Mouse (Mus musculus): ENCODE results near the gene Gprc5d.

Gene Gprc5d

DNA sequence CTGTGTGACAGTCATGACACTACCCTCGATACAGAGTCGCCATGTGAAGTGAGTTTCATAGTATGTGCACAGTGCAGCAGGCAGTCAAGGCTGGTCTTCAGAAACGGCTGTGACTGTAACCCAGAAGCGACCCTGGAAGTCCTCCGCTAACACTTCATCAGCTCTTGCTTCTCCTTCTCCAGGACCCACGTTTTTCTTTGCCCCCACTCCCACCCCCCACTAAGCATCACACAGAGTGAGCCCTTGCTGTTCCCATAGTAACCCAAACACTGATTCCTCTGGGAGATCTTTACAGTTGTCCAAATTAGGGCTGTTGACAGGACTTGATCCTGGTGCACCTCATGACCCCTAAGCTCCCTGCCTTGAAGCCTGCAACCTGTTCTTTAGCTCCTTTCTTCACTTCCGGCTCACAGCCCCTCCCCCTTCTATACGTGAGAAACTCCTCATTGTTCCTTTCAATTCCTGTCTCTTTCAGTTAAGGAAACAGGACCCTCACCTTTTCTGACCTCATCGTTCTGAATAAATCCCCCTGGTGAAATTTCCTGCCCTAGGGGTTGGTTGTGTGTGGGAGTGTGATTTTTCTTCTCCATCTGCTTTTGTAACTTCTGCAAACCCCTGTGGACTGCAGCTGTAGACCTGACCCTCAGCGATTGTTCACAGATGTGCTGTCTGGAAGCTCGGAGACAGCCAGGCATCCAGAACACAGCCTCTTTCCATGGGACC lies 18.5 kb upstream of the Gprc5d start:
- DNase-seq (ENCODE audit: low read depth, low spot score): no peak

DNA sequence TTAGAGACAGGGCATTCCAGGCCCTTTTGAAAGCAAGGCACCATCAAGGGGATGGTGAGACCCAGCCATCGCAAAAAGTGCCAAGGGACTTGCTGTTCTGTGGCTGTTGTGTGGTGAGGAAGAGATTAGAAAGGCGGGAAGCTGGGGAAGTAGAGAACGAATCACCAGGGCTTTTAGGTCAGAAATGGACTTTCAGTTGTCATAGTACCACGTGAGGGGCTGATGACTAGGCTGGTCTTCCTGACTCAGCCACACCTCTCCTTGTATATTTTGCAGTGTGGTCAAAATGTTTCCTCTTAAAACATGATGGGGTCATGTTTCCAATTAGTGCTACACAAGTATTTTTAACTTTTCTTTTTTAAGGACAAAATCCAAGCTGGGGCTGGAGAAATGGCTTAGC lies 17.7 kb upstream of the Gprc5d start:
- DNase-seq (ENCODE audit: low read depth, low spot score): no peak

DNA sequence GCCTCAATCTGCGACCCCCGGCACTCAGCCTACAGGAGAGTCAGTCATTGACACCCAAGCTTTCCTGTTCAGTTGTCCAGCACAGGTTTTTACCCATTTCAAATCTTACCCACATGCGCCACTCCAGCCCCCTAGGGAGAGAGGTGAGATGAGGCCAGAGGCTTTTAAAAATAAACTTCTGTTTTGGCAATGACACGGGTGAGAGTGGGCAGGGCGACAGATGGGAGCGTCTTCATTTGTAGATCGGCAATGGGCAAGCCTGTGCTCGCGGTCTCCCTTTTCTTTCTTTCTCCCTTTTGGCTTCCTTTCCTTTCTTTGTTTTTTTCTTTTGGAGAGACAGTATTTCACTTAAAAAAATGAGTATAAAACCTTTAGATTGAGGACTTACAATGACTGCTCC lies 15.4 kb upstream of the Gprc5d start:
- DNase-seq (ENCODE audit: low read depth, low spot score): no peak

DNA sequence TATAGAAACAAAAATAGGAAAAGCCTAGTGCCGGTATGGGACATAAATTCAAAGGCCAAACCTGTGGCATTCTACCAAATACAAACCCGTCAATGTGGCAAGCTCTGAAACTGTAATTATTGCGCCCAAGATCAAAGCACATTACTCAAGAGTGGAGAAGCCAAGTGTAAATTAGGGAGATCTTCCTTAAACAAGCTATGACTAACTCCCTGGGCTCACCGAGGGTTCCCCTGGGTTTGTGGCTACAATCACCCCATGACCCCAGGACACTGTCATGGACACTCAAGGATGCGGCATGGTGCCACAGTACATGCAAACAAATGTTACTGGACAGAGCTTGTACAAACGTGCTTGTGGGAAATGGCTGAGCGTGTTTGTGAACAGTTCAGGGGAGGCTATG lies 15.0 kb upstream of the Gprc5d start:
- no peak for DNase-seq (ENCODE audit: low read depth, low spot score)

DNA sequence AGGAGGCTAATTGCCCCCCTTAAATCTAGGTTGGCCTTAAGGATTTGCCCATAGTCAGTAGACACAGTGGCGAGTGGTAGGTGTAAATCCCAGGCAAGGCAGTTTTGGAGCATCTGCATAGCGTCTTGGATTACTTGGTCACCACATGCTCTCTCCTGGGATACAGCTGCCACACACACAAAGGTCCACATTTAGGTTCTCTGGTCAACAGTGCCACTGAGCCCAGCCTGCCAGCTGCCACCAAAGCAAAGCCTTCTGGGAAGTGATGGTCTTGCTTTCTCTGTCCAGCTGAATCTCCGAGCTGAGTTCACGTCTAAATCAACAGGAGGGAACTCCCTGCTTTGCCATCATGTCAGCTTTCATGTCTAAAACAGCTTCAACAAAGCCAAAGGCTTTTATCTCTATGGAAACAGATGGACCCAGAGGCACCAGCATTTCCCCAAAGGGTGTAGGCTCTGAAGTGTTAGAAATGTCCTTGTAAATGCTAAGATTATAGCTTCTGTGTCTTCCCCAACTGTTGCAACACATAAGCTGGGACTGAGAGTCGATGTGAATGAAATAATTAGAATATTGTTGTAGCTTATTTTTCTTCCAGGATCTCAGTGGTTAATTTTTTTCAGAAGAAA lies 6.8 kb upstream of the Gprc5d start:
- DNase-seq (ENCODE audit: low read depth, low spot score): no peak

DNA sequence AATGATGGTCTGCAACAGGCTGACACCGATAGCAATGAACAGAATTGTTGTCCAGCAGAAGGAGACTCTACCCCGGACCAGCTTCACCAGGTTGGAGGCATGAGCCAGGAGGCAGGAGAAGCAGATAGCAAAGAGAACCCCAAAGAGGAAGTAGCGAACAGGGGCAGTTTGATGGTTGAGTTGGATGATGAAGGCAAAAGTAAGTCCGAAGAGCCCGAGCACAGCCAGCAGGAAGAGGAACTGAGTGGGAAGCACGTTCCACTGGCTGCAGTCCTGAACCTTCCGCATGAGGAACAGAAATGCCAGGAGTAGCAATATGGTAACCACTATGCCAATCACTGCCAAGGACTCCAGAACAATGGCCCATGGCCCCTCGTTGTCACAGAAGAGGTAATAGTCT lies 1.6 kb downstream of the Gprc5d start:
- DNase-seq (ENCODE audit: low read depth, low spot score): no peak

DNA sequence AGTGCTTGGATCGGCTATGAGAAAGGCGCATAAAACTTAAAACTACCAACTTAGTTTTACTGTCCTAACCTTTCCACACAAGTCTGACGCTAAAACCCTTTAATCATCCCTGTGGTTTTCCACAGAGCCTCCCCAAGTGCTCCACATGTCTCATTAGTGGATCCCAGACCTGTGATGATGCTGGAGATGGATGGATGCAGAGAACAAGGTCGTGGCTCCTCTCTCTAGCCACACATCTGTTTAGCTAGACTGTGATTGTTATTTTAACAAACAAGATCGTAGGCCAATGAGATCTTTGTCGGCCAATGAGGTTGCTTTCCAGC lies 5.0 kb downstream of the Gprc5d start:
- no peak for DNase-seq (ENCODE audit: low read depth, low spot score)

DNA sequence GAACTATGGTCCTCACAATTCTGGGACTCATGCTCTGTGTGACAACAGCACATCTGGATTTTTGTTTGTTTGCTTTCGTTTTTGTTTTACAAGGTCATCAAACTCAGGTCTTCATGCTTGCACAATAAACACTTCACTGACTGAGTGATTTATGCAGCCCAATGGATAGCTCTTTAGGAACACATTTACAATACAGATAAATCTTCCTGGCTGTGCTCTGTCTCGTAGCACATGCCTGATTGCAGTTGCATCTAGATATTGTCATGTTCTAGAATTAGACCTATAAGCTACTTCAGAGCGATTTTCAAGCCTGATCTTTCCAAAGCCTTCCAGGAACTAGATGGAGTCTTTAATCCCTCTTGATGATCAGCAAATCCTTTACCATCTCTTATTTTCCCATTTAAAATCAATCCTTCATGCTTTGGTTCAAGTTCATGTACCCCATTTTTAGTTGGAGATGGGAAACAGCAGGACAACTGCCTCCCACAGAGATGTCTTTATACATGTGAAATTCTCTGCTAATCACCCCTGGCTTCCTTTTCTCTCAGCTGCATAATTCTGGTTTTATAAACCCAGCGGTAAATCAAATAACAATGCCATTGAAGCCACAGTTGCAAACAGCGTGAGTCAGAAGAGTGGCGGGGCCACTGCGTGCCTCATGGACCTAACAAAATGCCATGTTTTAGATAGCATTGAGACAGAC lies 5.5 kb downstream of the Gprc5d start:
- no peak for DNase-seq (ENCODE audit: low read depth, low spot score)

DNA sequence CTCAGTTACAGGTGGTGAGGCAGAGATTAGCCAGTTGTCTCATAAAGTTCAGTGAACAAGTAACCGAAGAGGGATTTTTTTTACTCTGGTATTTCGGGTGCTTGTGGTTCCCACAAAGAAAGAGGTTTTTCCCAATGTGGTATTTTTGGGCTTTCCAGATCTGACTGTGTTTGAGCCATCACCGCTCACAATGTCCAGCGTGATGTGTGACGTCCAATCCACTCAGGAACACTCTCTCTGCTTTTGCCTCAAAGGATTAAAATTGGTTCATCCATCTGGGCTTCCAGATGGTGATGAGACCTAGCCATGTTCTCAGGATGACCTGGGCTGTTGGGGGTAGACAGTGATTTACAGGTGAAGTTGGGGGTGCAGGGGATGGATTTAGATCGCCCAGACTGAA lies 11.1 kb downstream of the Gprc5d start:
- no peak for DNase-seq (ENCODE audit: low read depth, low spot score)

DNA sequence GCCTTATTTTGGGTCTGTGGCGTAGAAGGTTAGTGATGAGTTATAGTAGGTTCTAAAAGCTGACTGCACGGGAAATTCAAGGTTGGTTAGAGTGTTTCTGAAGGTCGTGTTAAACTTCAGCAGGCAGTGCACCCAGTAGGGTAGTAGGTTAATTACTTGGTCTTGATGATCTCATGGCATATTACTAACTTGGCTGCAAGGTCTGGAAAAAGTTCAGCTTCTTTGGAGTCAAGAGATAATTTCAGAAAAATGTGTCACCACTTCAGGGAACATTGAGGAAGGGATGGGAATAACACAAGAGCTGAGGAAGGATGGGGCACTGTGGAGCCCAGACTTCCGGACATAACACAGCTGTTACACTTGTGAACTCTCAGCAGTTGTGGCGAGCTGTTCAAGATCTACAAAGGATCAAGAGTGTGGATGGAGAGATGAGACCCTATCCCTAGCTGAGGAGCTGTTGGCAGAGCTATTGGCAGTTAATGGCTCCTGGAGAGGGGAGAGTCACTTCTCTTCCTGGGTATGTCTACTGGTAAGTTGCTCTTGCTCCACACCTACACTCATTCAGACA lies 15.3 kb downstream of the Gprc5d start:
- DNase-seq (ENCODE audit: low read depth, low spot score): no peak

DNA sequence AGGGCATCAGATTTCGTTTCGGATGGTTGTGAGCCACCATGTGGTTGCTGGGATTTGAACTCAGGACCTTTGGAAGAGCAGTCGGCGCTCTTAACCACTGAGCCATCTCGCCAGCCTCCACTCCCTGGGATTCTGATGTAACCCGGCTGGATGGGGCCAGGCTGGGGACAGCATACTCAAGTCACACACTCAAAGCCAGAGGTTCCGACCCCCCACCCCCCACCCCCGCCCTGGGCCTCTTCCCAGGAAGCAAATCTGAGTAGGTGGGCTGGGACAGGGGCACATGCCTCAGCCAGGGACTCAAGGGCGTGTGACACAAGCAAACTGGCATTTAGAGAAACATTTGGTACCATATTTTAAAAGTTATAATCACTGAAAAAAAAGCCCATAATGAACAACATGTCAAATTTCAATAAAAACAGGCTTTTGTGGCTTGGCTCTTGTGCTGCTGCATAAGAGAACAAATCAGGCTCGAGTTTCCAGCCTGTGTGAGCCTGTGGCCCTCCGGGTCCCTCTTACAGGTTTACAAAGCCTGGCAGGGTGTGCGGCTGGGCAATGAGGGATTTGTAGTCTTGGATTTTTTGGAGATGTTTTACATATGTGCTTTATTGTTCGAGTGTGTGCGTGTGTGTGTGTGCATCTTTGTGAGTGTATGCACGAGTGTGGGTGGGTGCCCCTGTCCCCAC lies 17.2 kb downstream of the Gprc5d start:
- DNase-seq (ENCODE audit: low read depth, low spot score): no peak

DNA sequence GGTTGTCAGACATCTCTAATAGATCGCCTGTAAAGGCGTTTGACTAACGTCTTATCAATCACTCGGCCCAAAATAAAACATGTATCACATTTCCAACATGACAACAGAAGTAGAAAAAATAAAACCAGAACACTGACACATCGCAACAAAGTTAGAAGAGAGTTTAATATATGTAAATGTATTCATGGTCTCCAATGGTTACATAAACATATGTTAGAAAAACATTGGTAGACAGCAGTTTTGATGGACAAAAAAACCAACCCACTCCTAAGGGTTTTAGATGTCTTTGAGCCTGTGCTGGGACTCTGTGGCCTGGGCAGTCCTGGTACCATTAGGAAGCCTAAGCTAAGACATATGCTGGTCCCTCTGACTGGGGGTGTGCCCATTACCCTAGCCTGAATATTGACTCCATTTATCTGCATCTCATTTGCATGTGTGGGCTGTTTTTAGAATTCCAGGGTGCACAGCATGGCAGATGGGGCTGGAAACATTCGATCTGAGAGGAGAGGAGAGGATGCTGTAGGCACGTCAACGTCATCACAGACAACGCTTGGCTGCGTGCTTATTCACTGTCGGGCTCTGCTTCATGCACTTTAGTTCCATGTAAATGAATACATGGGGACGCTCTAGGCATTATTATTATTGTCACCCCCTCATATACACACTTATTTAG lies 25.1 kb downstream of the Gprc5d start:
- DNase-seq (ENCODE audit: low read depth, low spot score): no peak

DNA sequence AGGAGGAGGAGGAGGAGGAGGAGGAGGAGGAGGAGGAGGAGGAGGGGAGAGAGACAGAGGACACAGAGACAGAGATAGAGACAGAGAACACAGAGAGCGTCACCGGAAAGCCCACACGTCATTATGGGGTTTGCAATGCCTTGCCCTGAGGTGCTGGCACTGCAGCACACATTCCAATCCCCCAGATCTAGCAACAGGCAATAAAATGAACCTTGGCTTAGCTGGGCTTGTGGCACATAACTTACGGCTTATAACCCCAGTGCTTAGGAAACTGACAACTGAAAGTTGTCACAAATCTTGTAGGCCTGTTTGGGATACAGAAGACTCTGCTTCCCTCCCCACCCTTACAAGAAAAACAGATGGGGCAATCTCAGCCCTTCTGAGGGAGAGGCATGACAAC lies 27.4 kb downstream of the Gprc5d start:
- no peak for DNase-seq (ENCODE audit: low read depth, low spot score)

DNA sequence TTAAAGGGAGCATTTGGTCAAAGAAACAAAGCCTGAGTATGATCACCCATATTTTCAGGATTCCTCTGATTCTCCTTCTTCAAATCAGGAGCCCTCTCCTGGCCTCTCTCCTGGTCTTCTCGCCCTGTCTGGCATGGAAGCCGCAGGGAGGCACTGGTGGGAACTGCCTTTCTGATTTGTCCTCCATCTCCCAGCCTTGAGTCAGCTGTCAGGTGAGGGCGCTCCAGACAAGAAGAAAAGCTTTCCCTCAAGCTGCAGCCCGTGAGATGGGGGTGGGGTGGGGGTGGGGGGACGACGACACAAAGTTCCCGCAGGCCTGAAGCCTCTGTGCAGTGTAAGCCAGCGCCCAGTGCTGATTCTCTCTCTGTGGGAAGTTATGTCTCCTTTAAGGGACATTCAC lies 28.3 kb downstream of the Gprc5d start:
- no peak for DNase-seq (ENCODE audit: low read depth, low spot score)

DNA sequence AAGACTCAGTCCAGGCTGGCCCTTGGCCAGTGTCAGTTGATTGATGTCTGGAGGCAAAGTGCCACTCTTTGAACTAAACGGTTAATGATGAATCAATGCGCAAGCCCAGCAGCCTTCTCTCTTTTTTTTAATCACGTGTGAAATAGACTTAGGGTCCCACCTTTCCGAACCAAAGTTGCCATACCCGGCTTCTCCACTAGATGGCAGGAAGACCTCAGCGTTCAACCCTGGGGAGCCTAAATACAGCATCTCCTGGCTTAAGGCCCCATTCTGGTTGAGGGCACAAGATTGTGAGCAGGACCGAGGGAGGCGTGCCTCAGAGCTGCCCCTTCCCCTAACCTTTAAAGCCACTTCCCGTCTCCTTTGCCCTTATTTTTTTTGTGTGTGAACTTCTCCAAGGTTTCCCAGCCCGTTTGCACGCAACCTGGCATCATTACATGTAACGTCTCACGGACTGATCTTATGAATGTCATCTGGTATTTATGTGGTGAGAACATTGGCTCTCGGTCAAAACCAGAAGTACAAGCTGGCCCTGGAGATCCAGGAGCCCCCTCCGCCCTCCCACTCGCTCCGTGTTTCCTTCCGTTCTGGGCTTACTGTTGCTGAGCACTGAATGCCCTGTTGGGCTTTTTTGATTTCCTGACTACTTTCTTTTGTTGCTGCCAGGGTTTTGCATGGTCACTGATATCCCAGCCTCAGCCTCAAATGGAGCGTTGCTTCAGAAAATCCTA lies 30.2 kb downstream of the Gprc5d start:
- peak; percentile 69 for DNase-seq (ENCODE audit: low read depth, low spot score)

DNA sequence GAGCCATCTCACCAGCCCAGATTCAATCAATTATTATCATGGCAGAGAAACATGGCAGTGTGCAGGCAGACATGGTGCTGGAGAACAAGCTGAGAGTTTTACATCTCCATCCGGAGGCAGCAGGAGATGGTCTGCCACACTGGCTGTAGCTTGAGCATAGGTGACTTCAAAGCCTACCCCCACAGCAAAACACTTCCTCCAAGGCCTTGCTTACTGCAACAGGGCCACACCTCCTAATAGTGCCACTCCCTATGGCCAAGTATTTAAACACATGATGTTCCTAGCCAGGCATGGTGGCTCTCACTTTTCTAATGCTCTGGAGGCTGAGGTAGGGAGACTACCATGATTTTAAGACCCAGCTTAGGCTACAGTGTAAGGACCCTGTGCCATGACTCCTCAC lies 32.4 kb downstream of the Gprc5d start:
- no peak for DNase-seq (ENCODE audit: low read depth, low spot score)

DNA sequence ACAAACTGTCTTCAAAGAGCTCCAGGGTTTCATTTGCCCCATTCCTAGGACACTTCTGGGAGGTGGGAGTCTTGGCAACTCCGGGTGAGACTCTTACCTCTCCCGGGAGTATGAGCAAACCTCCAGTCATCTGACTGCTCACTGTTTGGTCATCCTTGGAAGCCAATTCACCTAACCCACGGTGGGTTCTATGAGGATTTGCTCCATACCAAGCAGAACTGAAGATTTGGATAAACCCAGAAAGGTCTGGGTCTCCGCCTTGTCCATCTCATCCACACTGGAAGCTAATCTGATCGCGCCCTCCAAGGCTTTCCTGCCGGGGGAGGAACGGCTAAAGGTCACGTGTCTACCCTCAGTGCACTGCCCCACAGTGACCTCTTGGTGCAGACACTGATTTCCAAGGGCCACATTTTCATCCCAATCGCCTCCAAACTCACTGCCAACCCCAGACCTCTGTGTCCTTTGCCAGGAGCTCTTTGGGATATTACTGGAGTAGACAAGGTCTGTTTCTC lies 34.0 kb downstream of the Gprc5d start:
- DNase-seq (ENCODE audit: low read depth, low spot score): no peak

DNA sequence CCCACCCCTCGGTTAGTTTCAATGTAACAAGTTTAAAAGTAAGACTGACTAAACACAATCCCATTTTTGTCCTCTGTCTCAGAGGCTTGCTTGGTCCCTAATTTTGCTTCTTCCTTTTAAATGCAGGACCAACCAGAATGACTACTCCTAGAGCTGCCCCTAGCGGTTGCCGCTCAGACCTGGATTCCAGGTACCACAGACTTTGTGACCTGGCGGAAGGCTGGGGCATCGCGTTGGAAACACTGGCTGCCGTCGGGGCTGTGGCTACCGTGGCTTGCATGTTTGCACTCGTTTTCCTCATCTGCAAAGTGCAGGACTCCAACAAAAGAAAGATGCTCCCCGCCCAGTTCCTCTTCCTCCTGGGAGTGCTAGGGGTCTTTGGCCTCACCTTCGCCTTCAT lies 39.7 kb downstream of the Gprc5d start:
- no peak for DNase-seq (ENCODE audit: low read depth, low spot score)

DNA sequence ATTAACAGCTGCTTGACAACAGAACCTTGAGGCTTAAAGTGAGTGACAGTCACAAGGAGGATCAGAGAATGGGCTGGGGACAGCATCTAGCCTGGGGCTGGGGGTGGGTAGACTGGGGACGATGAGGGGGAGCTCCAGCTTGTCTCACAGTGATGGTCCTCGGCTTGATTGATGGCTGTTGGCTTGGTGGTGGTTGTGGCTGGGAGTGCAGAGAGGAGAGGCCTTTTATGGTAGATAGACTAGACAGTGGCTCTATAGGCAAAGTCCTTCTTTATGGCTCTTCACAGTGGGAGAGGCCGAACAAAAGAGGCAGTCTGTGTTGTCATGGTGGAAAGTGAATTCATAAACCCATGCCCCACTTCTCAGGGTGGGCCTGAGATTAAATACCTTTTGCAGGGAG lies 41.9 kb downstream of the Gprc5d start:
- DNase-seq (ENCODE audit: low read depth, low spot score): no peak

DNA sequence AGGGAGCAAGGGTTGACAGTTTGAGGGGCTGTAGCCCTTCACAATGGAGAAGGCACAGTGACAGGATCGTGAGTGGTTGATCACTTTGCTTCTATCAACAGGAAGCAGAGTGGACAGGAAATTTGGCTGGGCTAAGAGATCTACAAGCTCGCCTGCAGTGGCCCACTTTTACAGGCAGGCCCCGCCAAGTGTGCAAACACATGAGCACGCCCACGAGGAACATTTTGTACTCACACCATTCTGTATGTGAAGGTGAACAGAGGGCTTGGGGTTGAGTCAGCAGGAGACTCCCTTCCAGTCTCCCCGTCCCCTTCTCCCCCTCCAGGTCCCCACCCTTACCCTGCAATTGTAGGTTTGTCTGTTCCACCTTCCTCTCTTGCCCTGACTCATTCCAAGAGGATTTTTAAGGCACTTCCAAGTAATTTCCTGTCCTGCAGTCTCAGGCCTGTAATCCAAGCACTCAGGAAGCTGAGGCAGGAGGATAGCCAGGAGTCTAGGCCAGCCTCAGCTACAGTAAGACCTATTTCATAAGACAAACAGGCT lies 43.6 kb downstream of the Gprc5d start:
- no peak for DNase-seq (ENCODE audit: low read depth, low spot score)

DNA sequence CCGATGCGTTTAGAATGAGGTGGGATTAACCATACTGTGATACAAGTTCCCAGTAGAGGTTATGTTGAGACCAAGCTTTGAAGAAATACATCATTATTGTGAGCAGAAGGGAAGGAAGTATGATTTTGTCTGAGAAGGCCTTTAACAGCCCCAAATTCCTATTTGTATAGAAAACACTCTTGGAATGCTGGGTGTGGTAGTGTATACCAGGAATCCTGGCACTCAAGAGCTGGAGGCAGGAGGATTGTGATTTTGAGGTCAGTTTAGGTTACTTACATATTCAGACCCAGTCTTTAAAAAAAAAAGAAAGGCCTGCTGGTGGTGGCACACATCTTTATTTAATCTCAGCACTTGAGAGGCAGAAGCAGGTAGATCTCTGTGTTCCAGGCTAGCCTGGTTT lies 47.7 kb downstream of the Gprc5d start:
- DNase-seq (ENCODE audit: low read depth, low spot score): no peak
